Mouse (Mus musculus): Measurements from ENCODE around the gene Mdm2. TPM values are rescaled to one million over a fixed set of nuclear protein-coding genes. Genes with fewer than 3 reads are reported as not detected.

Mdm2 gene
- total RNA-seq, 4 experiments from 2014 or later: 47.6 to 55.1 (median 50.9) TPM

DNA sequence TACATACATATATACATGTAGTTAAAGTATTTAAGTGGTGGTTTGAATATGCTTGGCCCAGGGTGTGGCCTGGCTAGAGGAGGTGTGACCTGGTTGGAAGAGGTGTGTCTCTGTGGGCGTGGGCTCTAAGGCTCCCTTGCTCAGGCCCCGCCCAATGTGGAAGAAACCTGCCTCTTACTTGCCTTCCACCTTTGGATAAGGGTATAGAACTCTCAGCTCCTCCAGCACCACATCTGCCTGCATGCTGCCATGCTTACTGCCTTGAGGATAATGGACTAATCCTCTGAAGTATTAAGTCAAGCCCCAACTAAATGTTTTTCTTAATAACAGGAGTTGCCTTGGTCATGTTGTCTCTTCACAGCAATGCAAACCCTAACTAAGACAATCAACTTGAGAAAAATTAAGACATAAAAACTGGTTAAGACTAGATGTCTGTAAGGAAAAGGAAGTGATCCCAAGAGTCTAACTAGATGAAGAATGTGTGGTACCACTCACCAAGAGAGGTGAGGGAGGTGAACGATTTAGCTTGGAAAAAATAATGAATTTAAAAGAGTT lies 12.9 kb downstream of the Mdm2 start:
- DNase-seq (ENCODE audit: low spot score): no peak

DNA sequence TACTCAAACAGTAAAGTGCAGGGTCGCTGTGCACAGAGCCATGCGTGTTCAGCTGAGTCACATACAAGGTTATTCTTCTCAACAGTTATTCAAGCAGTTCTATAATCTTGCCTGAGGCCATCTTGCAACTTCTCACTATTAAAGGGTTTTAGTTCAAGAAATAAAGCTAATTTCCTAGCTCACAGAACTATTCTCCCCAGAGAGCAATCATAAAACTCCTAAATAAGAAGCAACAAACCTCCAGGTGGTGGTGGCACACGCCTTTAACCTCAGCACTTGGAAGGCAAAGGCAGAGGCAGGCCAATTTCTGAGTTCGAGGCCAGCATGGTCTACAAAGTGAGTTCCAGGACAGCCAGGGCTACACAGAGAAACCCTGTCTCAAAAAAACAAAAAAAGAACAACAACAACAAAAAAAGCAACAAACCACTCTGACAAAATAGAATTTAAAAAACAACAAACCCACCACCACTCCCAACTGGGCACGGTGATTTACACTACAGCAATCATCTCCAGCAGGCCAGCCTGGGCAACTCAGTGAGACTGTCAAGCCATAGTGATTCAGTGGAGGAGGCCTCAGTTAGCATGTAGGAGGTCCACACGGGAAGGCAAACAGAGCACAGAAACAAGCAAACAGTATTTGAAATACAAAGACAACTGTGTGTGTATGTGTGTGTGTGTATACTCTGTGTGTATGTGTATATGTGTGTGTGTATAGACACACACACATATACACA lies 13.6 kb downstream of the Mdm2 start:
- DNase-seq (ENCODE audit: low spot score): no peak

DNA sequence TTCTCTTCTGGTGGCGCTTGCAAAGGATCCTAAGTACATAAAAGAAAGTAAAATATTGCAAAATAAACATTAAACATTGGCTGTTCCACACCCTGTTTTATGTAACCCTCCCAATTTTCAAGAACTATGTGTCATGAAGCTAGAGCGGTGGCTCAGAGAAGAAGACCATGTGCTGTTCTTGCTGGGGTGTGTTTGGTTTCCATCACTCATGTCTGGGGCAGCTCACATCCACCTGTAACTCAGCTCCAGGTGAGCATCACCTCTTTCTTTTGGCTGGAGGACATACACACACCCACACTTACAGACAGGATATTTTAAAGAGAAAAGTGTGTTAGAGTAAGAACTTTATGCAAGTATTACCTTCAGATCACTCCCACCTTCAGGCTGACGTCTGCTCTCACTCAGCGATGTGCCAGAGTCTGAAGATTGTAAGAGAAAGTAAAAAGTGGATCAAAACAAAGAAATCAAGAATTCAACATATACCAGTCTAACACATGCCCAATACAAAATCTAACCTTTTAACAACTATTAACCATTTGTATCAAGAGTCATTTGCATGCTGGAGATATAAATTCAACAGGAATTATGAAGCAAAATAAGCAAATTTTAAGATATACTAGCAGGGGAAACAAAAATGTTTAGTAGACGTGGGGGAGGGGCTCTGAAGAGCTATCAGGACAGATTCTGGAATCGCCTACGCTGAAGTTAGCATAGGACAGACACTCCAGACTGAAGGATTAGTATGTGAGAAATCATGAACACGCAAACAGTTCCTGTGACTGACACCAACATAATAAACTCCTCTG lies 14.3 kb downstream of the Mdm2 start:
- DNase-seq (ENCODE audit: low spot score): no peak

GRCm38 (mm10) chr10:117695605-117696004 lies 15.0 kb downstream of the Mdm2 start:
- DNase-seq (ENCODE audit: low spot score): no peak

- DNase-seq (ENCODE audit: low spot score): no peak
These were observed 15.5 kb downstream of the Mdm2 start for GRCm38 (mm10) chr10:117695027-117695426.

DNA sequence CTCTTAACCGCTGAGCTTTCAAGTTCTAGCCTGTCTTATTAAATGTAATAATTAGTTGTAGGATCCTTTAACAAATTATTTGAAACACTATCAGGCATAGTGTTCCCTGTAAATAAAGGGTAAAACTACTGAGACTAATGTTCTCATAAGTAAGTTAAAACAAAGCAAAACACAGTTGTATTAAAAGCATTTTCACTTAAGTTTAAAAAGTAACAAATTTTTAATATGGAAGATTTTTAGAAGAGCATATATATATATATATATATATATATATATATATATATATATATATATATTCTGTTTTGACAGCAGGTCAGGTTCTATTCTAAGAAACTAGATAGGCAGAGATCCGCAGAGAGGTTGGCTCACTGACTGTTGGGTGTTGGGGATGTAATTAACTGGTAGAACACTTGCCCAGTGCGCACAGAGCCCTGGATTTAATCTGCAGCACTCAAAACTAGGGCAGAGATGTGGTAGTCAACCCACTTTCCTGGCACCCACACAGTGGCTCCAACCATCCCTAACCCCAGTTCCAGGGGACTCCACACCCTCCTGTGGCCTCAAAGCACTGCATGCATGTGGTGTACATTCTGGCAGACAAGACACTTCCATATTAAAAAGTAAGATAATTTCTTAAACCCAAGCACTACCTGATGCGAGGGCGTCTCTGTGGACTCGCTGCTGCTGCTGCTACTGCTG lies 16.2 kb downstream of the Mdm2 start:
- DNase-seq (ENCODE audit: low spot score): no peak

GRCm38 (mm10) chr10:117692953-117693352 lies 17.6 kb downstream of the Mdm2 start:
- DNase-seq (ENCODE audit: low spot score): no peak

DNA sequence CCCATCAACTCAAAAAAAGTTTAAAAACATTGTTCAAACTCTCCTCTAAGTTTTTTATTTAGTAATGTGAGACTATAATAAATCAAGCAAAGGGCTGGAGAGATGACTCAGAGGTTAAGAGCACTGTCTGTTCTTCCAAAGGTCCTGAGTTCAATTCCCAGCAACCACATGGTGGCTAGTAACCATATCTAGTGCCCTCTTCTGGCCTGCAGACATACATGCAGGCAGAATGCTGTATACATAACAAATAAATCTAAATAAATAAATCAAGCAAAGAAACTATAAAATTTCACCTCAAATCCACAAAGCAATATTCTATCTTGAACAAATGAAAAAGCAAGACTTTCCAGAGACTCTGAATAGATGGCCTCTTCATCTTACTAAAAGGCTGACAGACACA lies 18.4 kb downstream of the Mdm2 start:
- no peak for DNase-seq (ENCODE audit: low spot score)

DNA sequence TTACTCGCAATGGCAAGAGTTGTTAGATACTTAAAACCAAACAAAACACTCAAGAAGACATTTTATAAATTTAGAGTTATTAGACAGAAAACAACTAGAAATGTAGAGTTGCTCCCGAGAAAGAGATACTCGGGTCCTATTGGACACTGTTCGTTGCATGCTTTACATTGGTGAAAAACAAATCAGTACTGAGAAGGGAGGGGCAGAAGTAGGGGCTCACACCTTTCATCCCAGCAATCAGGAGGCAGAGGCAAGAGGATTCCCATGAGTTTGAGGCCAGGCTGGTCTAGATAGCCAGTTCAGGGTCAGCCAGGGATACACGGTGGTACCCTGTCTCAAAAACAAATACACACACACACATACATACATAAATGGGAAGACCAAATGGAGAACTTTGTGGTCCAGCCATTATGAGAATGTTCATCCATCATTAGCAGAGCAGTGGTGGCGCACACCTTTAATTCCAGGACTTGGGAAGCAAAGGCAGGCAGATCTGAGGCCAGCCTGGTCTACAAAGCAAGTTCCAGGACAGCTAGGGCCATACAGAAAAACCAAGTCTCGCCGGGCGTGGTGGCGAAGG lies 19.1 kb downstream of the Mdm2 start:
- DNase-seq (ENCODE audit: low spot score): no peak

- DNase-seq (ENCODE audit: low spot score): no peak
These were observed 19.7 kb downstream of the Mdm2 start for GRCm38 (mm10) chr10:117690770-117691296.

DNA sequence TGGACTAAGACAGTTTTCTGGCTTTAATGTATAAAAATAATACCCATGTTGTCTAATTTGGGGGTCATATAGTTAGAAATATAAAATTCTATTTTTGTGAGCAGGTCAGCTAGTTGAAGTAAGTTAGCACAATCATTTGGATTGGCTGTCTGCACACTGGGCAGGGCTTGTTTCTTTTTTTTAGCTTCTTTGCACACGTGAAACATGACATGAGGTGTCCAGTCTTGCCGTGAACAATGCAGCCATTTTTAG lies 20.5 kb downstream of the Mdm2 start:
- DNase-seq (ENCODE audit: low spot score): no peak

DNA sequence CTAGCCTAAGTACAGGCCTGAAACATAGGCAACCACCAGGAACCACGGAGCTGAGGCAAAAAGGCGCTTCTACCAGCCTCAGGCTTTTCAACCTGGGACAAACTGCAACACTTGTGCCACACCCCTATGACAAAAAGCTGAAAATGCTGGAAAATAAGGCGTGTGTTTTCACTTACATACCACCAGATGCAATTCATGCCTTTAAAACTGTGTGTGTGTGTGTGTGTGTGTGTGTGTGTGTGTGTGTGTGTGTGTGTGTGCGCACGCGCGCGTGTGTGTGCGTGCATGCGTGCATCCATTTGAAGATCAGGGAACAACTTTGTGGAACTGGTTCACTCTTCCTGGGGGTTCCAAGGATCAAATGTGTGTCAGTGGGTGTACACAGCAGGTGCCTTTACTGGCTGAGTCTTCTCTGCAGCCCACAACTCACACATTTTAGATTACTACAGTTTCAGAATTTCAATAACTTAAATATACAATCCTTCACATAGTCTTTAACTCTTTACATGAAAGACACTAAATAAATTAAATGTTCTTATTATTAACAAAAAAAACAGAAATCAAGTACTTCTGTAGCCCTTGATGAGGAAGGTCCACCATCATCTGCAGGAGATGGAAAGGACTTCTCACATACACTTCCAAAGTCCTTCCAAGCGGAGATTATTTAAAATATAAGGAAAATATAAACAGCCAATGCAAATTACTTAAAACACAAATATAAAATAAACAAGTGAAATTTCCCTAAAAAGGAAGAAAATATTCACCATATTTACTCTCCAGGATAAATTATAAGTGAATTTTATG lies 21.1 kb downstream of the Mdm2 start:
- DNase-seq (ENCODE audit: low spot score): no peak

DNA sequence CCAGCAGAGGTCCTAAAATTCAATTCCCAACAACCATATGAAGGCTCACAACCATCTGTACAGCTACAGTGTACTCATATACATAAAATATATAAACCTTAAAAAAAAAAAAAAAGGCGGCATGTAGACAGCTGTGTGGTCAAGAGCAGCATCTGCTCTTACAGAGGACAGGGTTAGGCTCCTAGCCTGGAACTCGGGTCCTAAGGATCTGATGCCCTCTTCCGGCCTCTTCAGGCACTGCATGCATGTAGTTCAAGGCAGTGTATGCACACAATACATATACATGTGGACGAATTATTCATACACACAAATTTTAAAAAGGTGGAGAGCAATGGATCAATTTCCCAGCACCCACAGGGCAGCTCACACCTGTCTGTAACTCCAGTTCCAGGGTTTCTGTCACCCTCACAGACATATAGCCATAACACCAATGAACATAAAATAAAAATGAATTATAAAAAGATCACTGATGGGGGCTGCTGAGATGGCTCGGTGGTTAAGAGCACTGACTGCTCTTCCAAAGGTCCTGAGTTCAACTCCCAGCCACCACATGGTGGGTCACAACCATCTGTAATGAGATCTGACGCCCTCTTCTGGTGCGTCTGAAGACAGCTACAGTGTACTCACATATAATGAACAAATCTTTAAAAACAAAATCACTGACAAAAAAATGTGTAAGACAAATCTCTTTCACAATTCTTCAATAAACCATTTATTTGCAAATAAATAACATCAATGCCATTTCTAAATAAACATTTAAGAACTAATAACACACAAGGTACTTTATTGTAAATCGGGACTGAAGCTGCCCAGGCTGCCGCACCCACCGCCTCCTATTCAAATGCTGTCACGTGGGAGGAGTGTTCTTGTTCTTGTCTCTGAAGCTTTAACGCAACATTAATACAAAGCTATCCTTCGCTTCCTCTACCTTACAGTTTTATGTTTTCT lies 22.1 kb downstream of the Mdm2 start:
- no peak for DNase-seq (ENCODE audit: low spot score)

GRCm38 (mm10) chr10:117687577-117687976 lies 23.0 kb downstream of the Mdm2 start:
- no peak for DNase-seq (ENCODE audit: low spot score)

DNA sequence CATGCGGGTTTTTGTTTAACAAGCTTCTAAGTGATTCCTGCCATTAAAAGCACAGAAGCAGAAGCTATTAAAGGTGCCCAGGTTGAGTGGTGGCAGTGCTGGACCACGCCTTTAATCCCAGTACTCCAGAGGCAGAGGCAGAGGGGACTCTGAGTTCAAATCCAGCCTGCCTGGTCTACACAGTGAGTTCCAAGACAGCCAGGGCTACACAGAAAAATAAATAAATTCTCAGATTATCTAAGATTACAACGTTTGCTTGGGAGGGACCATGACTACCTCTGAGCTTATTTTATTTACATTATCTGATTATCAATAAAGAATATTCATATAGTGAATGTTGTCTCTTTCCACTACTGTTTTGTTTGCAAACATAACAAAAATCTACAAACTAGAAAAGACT lies 23.5 kb downstream of the Mdm2 start:
- DNase-seq (ENCODE audit: low spot score): no peak

DNA sequence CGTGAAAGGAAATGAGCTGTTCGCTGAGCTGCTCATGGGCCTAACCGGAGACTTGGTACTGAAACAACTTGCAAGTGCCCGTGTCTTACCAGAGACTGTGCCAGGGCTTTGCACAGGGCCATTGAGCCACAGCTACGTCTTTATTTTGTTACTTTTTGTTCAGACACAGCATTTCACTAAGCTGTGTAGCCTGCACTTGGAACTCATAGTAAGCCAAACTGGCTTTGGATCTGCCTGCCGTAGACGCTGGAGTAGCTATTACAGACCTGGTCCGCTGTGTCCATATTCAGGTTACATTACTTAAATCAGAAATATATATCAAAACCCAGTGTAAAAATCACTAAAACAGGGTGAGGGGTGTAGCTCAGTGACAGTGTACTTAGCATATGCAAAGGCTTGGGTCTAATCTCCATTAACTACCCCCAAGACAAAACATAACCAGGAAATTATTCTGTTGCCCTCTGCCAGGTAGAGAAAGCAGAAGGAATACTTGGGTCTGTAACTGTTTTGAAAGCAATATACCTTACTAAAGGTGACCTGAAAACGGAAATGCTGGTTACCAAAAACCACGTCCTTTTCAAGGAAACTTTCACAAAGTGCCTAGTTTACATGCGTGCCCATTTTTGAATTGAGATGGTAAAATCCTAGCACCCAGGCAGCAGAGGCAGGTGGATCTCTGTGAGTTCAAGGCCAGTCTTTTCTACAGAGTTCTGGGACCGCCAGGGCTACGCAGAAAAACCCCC lies 24.5 kb downstream of the Mdm2 start:
- DNase-seq (ENCODE audit: low spot score): no peak

DNA sequence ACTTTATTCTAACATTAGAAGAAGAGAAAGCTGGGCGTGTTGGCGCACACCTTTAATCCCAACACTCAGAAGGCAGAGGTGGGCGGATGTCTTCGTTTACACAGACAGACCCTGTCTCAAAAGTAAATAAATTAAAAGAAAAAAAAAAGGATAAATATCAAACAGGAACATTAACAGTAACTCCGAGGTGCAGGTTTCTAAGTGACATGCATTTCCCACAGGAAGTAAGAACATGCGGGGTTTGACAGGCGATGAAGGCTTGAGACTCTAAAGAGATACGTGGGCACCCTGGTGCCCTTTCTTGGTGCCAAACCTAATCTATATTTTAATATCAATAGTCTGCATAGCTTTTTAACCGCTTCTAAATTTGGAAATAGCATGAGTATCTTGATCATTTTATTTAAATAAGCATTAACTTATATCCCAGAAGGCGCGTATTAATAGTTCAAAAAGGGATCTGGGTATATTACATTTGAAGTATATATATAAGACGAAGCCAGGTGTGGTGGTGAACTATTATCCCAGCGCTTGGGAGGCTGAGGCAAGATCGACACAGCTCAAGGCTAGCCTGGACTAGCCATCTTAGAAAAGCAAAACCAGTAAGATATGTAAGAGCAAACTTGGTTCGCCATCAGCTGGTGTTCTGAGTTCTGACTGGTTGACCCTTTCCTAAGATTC lies 25.2 kb downstream of the Mdm2 start:
- no peak for DNase-seq (ENCODE audit: low spot score)

GRCm38 (mm10) chr10:117684298-117685170 lies 26.0 kb downstream of the Mdm2 start:
- DNase-seq (ENCODE audit: low spot score): no peak

Data from heart, adult 8-10 months (tissue).